Mouse (Mus musculus) ES-Bruce4 (cell line): ENCODE data around the gene Mybl2.

Experiments
- CTCF ChIP-seq: IDR thresholded peaks from one replicate; pipeline ENCODE4 v1.8.1; 2011; ENCODE audit warnings: low read depth, low read length
- POLR2A ChIP-seq: IDR thresholded peaks from one replicate; pipeline ENCODE4 v1.8.1; 2011; ENCODE audit warnings: low read length; ENCODE audit not compliant: insufficient read depth

DNA sequence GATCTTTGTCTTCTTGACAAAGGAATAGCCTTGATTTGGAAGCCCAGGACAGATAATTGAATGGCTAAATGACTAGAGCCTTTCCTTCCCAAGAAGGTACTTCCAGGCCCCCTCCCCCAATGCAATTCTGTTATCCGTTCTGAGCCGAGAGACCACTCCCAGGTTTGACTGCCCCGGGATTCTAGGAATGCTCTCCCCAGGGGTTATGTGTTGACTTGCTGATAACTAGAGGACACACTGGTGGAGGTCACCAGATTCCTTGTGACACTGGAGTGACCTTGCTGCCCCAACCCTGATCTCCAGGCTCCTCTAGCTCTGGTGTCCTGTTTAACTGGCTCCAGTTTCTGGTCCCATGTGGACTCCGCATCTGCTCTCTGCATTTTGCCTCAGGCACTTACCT, 2.4 kb upstream of the Mybl2 start:
- TF ChIP-seq POLR2A (peak; percentile 6), CTCF (no peak)
